Mouse (Mus musculus) gastrocnemius, postnatal 10 days (tissue): Measurements from ENCODE around the gene Atp6v1g2. TPM values are rescaled to one million over a fixed set of nuclear protein-coding genes. Genes with fewer than 3 reads are reported as not detected.

Experiments
- microRNA-seq, 2 experiments: library from miRNA; unstranded; fragments of <30 nt; microRNA quantifications; one replicate each; pipeline ENCODE4 v1.2.0; 2021
- total RNA-seq, 2 experiments: library from RNA; stranded (reverse); gene quantifications; 2 replicates each; pipeline ENCODE4 v1.2.3; 2021

Gene Atp6v1g2
- total RNA-seq, 2 experiments from 2014 or later: 2.1 to 3.3 TPM

Small RNA genes within 50 kb of the gene (microRNA-seq; reads per million reads assigned to microRNA genes)
- gene Mir6973a (0 reads per million in 2 experiments), gene Mir6974 (0 reads per million in 2 experiments), gene Mir6975 (0.50 to 0.95 reads per million in 2 experiments), gene Mir8094 (0 reads per million in 2 experiments)

Other genes starting within 250 kb of the Atp6v1g2 start
- gene Vars, start 232.7 kb upstream of the Atp6v1g2 start, total RNA-seq: 10 to 100 TPM; 31.4 to 40.7 TPM
- 1 to 10 TPM; 2.0 to 2.5 TPM for gene Vwa7, start 217.1 kb upstream of the Atp6v1g2 start, total RNA-seq
- 1 to 10 TPM; 2.8 to 3.1 TPM for gene Sapcd1, start 205.6 kb upstream of the Atp6v1g2 start, total RNA-seq
- gene Msh5, start 186.9 kb upstream of the Atp6v1g2 start, total RNA-seq: 1 to 10 TPM; 1.5 to 3.5 TPM
- gene Clic1, start 183.7 kb upstream of the Atp6v1g2 start, total RNA-seq: 10 to 100 TPM; 39.2 to 50.5 TPM
- 10 to 100 TPM; 45.3 to 51.9 TPM for gene Ddah2, start 174.6 kb upstream of the Atp6v1g2 start, total RNA-seq
- gene Ly6g6c, start 168.3 kb upstream of the Atp6v1g2 start, total RNA-seq: not detected
- under 1 TPM in 1 of 2 experiments, not detected in 1; 0.20 TPM for gene Mpig6b, start 167.5 kb upstream of the Atp6v1g2 start, total RNA-seq
- gene Ly6g6e, start 156.8 kb upstream of the Atp6v1g2 start, total RNA-seq: not detected
- gene Ly6g6d, start 155.6 kb upstream of the Atp6v1g2 start, total RNA-seq: under 1 TPM in 1 of 2 experiments, not detected in 1; 0.97 TPM
- gene Ly6g6f, start 148.1 kb upstream of the Atp6v1g2 start, total RNA-seq: under 1 TPM in 1 of 2 experiments, not detected in 1; 0.23 TPM
- 10 to 100 TPM; 59.1 to 65.0 TPM for gene Abhd16a, start 144.4 kb upstream of the Atp6v1g2 start, total RNA-seq
- gene Ly6g5c, start 125.4 kb upstream of the Atp6v1g2 start, total RNA-seq: not detected
- gene Ly6g5b, start 118.2 kb upstream of the Atp6v1g2 start, total RNA-seq: under 1 TPM in 1 of 2 experiments, not detected in 1; 0.34 TPM
- 1 to 10 TPM; 4.9 to 6.3 TPM for gene Gpank1, start 112.2 kb upstream of the Atp6v1g2 start, total RNA-seq
- gene Csnk2b, start 111.6 kb upstream of the Atp6v1g2 start, total RNA-seq: 100 to 1,000 TPM; 165 to 166 TPM
- gene D17H6S53E, start 107.3 kb upstream of the Atp6v1g2 start, total RNA-seq: 10 to 100 TPM; 11.8 to 18.8 TPM
- gene Apom, start 101.6 kb upstream of the Atp6v1g2 start, total RNA-seq: not detected
- 100 to 1,000 TPM; 217 to 220 TPM for gene Bag6, start 98.5 kb upstream of the Atp6v1g2 start, total RNA-seq
- 100 to 1,000 TPM; 128 to 149 TPM for gene Prrc2a, start 68.8 kb upstream of the Atp6v1g2 start, total RNA-seq
- 1 to 10 TPM; 2.4 to 2.6 TPM for gene Aif1, start 57.6 kb upstream of the Atp6v1g2 start, total RNA-seq
- 1 to 10 TPM; 4.6 to 5.3 TPM for gene Lst1, start 45.2 kb upstream of the Atp6v1g2 start, total RNA-seq
- under 1 TPM; 0.68 to 0.75 TPM for gene Ltb, start 39.2 kb upstream of the Atp6v1g2 start, total RNA-seq
- under 1 TPM; 0.23 to 0.99 TPM for gene Tnf, start 31.7 kb upstream of the Atp6v1g2 start, total RNA-seq
- gene Lta, start 28.3 kb upstream of the Atp6v1g2 start, total RNA-seq: under 1 TPM in 1 of 2 experiments, not detected in 1; 0.16 TPM
- gene Gm16181, start 12.8 kb upstream of the Atp6v1g2 start, total RNA-seq: not detected
- 10 to 100 TPM in 1 of 2 experiments, 1 to 10 TPM in 1; 9.9 to 11.1 TPM for gene Nfkbil1, start 2.1 kb downstream of the Atp6v1g2 start, total RNA-seq
- gene Ddx39b, start 8.1 kb downstream of the Atp6v1g2 start, total RNA-seq: 100 to 1,000 TPM; 147 to 169 TPM
- gene H2-D1, start 29.1 kb downstream of the Atp6v1g2 start, total RNA-seq: 10 to 100 TPM; 39.3 to 47.2 TPM
- gene H2-Q1, start 86.7 kb downstream of the Atp6v1g2 start, total RNA-seq: under 1 TPM; 0.23 to 0.70 TPM
- gene H2-Q2, start 108.6 kb downstream of the Atp6v1g2 start, total RNA-seq: under 1 TPM; 0.34 to 0.45 TPM
- gene H2-Q4, start 146.0 kb downstream of the Atp6v1g2 start, total RNA-seq: 1 to 10 TPM; 5.1 to 6.0 TPM
- under 1 TPM in 1 of 2 experiments, not detected in 1; 0.43 TPM for gene H2-Q6, start 191.2 kb downstream of the Atp6v1g2 start, total RNA-seq
- gene H2-Q7, start 205.5 kb downstream of the Atp6v1g2 start, total RNA-seq: 1 to 10 TPM in 1 of 2 experiments, under 1 TPM in 1; 0.68 to 1.4 TPM
- gene H2-Q10, start 236.4 kb downstream of the Atp6v1g2 start, total RNA-seq: under 1 TPM; 0.14 to 0.52 TPM